Mouse (Mus musculus): ENCODE results near the gene Tenm3. TPM values are rescaled to one million over a fixed set of nuclear protein-coding genes. Genes with fewer than 3 reads are reported as not detected.

Tenm3 gene
- total RNA-seq, 2 experiments from 2014 or later, result not detected

- ATAC-seq (replicated peaks; ENCODE audit: poor library complexity), result no peak
Measured at GRCm38 (mm10) chr8:48477371-48477935, 366.3 kb downstream of the Tenm3 start.

GRCm38 (mm10) chr8:48476896-48477295 is 366.9 kb downstream of the Tenm3 start:
- ATAC-seq (replicated peaks; ENCODE audit: poor library complexity), result no peak

- ATAC-seq (replicated peaks; ENCODE audit: poor library complexity), result no peak
Measured at GRCm38 (mm10) chr8:48467633-48468032, 376.1 kb downstream of the Tenm3 start.

DNA sequence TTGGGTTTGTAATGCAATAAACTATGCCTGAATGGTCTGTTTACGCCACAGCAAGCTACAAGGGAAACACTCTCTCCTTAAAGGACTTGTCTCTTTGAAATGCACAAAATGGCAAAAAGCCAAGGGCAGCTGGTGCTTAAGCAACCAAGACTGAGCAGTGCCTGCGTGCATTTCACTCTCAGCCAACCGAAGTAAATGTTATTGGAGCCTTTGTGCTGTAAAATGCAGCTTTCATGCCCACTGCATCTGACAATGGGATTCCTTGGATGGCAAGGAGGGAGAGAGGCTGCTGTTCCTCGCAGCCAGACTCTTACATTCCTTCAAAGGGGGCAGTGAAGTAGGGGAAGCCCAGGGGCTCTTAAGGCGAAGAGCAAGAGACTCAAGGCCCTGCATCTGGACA is 385.4 kb downstream of the Tenm3 start:
- no peak for ATAC-seq (replicated peaks; ENCODE audit: poor library complexity)

DNA sequence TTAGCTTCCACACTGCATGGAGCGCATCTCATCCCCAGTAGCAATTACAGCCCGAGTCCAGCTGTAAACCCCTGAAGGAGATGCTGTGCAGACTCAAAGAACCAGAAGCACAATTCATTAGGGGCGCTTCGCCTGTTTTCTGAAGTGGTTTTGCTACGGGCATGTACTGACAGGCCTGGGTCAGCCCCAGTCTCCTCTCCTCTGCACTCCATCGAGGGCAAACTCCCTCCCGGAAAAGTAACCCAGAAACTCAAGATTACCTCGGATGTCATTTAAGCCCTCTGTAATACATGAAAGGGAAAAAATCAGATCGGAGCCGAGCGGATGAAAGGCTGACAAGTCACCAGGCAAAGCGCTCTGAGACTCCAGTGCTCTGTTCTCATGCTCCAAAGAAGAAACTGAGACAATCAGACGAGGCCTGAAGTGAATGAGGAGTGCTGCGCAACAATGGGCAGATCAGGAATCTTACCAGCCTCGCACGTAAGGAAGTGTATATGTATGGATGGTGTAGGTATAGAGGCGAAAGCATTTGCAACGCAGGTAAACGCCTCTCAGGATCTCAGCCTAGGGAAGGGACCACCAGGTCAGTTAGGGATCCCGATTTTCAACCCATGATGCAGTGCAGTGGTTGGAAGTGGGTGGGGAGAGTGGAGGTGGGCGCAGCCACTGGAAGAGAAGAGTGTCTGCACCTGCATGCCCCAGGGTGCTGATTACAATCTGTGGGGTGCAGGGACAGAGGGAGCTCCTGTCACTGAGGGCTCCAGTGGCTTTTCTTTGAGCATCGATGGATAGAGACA is 387.2 kb downstream of the Tenm3 start:
- ATAC-seq (replicated peaks; ENCODE audit: poor library complexity), result no peak

- no peak for ATAC-seq (replicated peaks; ENCODE audit: poor library complexity)
Measured at GRCm38 (mm10) chr8:48451247-48451635, 392.5 kb downstream of the Tenm3 start.

DNA sequence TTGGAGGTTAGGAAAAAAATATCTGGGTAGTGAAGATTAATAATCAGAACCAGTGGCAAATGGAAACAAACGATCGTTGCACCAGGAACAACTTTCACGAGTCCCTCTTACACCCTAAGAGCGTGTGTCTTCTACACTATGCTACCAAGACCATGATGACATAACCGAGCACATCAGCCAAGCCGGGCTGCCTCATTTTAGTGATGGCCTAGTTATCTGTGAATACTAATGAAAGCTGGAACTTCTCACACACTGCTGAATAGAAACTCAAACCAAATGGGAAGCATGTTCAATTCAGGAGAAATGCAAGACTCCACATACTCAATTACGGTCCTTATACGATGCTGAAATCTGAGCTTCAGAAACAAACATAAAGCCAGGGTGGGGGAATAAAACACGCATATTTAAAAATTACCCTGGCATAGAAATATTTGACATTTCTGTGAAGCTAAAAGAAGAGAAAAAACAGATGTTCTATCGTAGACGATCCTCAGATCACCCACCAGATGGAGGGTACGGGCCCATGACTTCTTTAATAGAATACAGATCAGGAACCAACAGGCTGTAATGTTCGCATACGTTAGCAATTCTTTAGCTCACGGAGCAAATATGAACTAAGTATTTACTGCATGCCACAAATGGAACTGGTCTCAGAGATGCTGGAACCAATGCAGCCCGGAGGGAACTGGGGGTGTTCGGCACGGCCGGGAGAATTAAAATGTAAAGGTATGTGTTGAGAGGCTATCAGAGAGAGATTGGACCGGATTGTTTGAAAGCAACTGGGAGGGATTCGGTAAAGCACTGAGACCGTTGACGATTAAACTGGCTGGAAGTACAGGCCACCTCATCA is 393.1 kb downstream of the Tenm3 start:
- no peak for ATAC-seq (replicated peaks; ENCODE audit: poor library complexity)

DNA sequence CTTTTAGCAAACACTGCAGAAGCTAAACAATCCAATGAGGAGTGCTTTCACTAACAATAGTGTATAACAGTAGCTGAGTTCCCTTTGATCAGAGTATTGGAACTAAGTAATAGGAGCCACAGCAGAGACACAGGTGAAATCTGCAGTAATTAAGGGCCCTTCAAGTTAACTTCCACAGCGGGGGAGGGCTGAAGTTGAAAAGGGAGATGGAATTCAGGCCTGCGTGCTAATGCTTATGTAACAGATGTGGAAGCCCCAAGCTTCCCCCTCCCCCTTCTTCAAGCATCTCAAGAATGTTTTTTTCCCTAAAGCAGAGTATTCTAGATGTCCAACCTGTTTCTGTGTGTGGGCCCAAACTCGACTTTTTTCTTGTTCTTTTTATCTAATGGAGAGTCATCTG is 394.1 kb downstream of the Tenm3 start:
- no peak for ATAC-seq (replicated peaks; ENCODE audit: poor library complexity)

GRCm38 (mm10) chr8:48445690-48446089 is 398.1 kb downstream of the Tenm3 start:
- ATAC-seq (replicated peaks; ENCODE audit: poor library complexity), result no peak

GRCm38 (mm10) chr8:48439491-48439890 is 404.3 kb downstream of the Tenm3 start:
- no peak for ATAC-seq (replicated peaks; ENCODE audit: poor library complexity)

- no peak for ATAC-seq (replicated peaks; ENCODE audit: poor library complexity)
Measured at GRCm38 (mm10) chr8:48437523-48438207, 406.1 kb downstream of the Tenm3 start.

DNA sequence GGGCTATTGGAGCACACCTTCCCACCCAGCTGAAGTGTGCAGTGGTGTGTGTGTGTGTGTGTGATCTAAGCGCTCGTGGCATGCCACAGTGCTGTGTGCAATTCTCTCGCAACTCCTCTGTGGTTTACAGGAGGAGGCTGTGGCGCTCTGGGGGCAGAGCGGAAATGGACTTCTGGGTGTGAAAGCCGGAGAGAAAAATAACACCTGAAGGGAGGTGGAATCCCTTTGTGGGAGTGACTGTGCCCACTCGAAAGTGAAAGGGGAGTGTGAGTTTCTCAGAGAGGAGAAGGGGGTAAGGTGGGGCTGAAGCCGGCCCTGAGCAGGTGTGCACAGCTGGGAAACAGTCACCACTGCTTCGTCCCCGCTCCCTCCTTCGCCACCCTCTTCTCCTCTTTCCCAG is 418.6 kb downstream of the Tenm3 start:
- no peak for ATAC-seq (replicated peaks; ENCODE audit: poor library complexity)

GRCm38 (mm10) chr8:48417714-48418113 is 426.0 kb downstream of the Tenm3 start:
- no peak for ATAC-seq (replicated peaks; ENCODE audit: poor library complexity)

GRCm38 (mm10) chr8:48410916-48411315 is 432.8 kb downstream of the Tenm3 start:
- no peak for ATAC-seq (replicated peaks; ENCODE audit: poor library complexity)

DNA sequence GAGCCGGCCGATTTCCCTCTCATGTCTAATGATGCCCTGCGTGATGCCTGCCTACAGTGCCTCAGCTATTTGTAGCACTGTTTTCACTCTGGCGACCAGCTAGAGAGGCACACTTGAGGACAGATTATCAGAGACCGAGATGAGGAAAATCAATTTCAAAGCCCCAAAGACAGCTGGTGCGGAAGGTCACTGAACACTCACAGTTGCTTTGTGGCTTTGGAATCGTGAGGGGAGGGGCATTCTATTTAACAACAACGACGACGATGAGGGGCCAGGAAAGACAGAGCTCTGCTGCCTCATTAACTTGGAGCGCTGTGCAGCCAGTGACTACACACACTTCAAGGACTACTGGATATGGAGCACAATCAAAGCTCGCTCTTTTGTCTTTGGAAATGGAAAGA is 443.2 kb downstream of the Tenm3 start:
- no peak for ATAC-seq (replicated peaks; ENCODE audit: poor library complexity)

DNA sequence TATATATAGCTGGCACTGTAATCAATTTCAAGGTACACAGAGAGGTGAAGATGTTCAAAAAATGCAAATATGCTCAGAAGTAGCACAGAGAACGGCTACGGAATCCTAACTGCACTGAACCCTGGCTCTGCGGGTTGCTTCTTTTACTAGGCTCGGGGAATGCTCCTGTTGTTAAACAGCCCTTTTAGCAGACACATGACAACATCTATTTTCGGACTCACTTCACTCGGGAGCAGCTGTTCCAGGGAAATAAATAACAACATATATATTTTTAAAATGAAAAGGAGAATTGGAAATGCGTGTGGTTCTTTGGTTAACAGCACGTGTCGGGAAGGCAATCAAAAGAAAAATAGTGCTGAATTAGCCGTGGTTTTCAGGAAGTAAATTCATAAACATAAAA is 457.9 kb downstream of the Tenm3 start:
- ATAC-seq (replicated peaks; ENCODE audit: poor library complexity), result no peak

DNA sequence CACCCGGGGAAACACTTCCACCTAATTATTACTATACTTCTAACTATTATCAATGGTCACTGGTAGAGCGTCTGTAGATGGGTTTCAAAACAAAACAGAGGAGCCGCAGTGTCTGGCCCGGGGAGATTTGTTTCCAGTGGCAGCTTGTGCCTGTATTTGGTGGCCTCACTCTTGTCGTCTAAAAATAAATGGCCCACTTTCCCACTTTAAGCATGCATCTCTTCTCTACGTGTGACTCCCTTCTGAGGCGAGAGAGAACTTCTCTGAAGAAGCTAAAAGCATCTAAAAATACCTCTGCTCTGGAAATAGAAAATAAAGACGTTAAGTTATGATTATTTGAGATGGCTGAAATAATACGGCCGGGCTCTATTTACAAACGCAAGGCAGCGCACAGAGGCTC is 463.7 kb downstream of the Tenm3 start:
- no peak for ATAC-seq (replicated peaks; ENCODE audit: poor library complexity)

GRCm38 (mm10) chr8:48376774-48377173 is 467.0 kb downstream of the Tenm3 start:
- no peak for ATAC-seq (replicated peaks; ENCODE audit: poor library complexity)

GRCm38 (mm10) chr8:48375183-48375582 is 468.6 kb downstream of the Tenm3 start:
- ATAC-seq (replicated peaks; ENCODE audit: poor library complexity), result no peak

- ATAC-seq (replicated peaks; ENCODE audit: poor library complexity), result no peak
Measured at GRCm38 (mm10) chr8:48373404-48373803, 470.3 kb downstream of the Tenm3 start.

- no peak for ATAC-seq (replicated peaks; ENCODE audit: poor library complexity)
Measured at GRCm38 (mm10) chr8:48367164-48367563, 476.6 kb downstream of the Tenm3 start.

Measured in megakaryocyte progenitor cell, adult 5-6 weeks (primary cell).